Mouse (Mus musculus): Measurements from ENCODE around the gene Ntmt1.
A peak's percentile ranks its signal among the peaks of the same experiment; 100 is the strongest.

The Ntmt1 gene

DNA sequence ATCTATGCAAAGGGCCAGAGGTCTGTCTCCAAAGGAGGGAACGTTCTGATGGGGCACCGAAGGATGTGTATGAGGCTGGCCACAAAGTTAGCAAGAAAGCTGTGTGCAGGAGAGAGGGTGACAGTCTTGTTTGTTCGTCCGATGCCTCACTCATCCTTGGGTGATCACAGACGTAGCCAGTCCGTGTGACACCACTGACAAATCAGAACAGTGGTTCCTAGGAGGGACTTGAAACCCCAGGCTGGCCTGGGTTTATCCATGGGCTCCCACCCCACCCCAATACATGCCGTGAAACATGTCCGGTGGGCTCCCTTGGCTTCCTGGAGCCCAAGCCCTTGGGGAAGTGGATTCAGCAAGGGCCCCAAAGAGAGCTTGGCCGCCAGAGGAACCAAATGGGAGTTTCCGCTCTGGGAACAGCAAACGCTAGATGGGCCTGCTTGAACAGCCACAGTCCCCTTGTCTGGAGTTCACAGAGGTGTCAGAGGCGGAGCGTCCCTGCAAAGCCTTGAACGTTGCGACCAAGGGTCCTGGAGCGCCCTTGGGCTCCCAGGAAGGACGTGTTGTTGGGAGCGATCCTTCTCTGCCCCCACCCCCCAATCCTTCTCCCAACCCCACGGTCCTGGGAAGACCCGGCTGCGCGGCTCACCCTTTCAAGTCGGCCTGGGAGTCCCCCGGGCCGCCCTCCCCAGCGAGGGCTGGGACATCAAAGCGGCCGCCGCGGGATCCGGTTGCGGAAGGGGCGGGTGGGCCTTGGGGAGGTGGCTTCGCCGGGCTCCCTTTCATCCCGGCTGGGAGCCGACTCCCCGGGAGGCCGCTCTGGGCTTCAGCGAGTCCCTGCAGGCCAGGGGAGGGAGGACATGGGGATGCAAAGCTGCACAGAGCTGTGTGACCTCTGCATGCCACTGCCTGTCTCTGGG is 23.3 kb upstream of the Ntmt1 start:
- DNase-seq (ENCODE audit: low spot score in 2 of 2), result peak; percentile 45 to 69

DNA sequence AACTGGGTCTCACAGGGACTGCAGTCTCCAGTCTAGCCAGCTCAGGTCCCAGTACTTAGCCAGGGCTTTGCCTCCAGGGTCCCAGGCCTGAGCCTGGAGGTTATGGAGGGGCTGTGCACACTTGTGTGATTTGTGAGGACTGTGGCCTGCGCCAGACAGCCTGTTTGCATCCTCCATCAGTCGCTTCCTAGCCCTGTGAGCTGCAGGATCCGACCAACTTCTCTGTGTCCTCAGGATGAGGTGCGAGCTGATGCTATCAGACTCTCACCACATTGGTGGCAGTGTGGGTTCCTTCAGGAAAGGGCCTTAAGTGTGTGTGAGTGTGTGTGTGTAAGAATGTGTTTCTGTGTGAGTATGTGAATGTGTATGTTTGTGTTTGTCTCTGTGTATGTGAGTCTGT is 20.2 kb upstream of the Ntmt1 start:
- no peak for DNase-seq (ENCODE audit: low spot score in 2 of 2)

DNA sequence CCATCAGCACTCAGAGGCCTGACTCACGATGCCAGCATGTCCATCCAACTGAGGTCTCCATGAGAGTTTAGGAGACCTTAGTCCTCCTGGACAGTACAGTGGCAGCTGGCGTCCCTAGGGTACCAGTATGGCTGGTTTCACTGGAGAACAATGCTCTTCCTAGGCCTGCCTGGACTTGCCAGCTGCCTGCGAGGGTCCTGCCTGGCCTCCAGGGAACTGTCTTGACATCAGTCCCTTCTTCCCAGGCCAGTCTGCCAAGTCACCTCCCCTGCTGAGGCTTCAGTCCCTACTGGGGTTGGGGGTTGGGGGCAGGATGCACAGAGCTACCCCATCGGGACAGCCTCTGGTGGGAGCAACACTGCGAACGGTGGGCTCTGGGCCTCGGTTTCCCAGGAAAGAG is 15.6 kb upstream of the Ntmt1 start:
- no peak for DNase-seq (ENCODE audit: low spot score in 2 of 2)

DNA sequence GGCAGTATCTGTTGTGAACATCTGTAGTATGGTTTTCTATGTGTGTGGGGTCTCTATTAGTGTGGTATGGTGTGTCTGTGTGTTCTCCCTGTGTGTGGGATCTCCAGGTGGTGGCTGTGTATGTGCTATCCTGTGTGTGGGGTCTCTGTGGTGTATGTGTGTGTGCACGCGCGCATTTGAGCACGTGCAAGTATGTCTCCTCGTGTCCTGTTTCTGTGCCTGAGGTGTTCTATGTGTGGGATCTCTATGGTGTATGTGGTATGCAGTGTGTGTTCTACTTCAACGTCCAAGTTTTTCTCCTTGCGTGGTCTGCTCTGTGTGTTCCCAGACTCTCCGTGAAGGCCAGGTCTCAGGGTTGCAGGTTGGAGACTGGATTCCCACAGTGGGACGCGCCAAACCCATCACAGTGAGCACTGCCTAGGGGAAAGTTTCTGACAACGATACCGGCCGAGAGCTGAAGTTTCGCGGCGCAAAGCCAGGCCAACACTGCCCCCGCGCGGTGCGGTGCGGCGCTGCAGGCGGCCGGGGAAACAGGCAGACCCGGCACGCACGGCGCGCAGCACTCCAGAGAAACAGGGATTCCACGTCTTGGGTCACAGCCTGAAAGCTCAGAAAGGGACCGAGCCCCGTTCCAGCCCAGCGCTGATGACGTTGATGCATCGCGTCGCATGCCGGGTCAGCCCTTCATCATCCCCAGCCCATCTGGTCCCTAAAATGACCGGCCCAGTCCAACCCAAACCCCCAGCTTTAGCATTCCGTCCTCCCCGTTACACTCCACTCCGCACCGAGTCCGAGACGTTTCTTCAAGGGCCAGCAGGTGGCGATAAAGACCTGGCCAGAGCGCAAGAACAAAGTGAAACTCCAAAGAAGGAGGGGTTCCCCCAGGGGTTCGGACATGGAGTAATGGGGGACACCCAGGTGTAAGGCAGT is 13.2 kb upstream of the Ntmt1 start:
- peak; percentile 80 to 96 for DNase-seq (ENCODE audit: low spot score in 2 of 2)

DNA sequence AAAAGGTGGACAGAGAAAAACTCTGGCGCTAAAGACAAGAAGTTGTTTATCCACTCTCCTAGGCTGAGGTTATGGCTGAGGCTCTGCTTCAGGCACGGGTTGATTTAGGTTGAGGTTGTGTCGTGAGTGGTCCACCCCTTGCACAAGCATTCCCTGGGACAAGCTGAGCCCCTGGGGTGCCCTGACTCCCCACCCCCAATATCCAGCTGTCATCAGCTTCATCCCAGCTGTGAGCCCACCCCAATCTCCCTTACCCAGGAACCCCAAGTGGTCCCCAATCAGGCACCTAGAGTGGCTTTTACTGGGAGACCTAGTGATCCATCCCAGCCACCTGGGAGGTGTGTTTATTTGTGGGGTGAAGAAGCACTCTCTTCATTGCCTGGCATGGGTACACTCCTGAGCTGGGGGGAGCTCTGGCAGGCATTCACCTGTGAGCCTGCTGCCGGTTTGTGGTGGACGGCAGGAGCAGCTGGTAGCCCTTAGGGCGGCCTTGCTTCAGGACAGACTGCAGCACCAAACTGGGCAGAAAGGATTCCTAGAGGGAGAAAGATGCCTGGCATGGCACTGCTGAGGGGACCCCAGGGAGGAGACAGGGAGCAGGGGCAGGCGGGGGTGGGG is 12.2 kb upstream of the Ntmt1 start:
- no peak for DNase-seq (ENCODE audit: low spot score in 2 of 2)

DNA sequence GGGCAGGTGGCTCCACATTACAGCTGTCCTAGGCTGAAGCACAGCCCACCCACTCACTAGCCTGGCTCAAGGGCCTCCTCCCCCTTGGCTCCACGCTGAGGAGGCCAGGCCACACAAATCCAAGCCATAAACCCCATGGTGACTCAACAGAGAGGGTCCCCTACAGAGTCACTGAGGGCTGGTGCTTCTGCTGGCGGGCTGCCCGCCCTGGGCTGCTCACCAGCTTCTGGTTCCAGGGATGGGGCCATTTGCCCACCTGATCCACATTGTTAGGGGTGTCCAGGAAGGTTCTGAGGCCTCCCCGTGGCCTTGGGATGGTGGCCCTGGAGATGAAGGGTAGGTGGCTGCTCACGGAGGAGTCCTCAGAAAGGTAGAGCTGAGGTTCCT is 11.7 kb upstream of the Ntmt1 start:
- no peak for DNase-seq (ENCODE audit: low spot score in 2 of 2)

DNA sequence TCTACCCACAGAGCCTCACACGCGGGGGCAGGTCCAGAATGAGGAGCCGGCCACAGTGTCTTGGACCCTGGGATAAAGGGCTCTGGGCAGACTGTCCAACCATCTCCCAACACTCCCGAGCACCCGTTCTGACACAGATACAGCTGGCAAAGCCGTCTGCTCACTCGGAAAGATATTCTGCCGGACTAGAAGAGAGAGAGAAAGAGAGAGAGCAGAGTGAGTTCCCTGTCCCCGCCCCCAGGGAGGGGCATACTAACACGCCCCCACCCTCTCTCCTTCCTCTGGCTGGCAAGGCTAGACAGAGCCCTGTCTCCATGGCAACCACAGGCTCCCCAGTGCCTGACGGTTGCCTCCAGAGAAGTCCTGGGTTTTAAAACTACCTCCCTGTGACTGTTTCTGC is 11.2 kb upstream of the Ntmt1 start:
- DNase-seq (ENCODE audit: low spot score in 2 of 2), result peak; percentile 73 to 76

DNA sequence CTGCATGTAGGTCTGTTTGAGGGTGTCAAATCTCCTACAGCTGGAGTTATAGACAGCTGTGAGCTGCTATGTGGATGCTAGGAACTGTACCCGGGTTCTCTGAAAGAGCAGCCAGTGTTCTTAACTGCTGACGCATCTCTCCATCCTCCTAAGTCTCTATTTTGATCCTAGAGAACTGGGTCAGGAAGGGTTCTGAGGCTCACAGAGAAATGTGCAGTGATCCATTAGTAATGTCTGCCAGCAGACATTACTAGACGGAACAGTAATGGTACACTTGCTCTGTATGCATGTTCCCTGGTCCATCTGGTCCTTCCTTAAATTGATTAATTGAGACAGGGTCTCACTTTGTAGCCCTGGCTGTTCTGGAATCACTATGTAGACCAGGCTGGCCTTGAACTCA is 8.2 kb upstream of the Ntmt1 start:
- DNase-seq (ENCODE audit: low spot score in 2 of 2), result no peak

DNA sequence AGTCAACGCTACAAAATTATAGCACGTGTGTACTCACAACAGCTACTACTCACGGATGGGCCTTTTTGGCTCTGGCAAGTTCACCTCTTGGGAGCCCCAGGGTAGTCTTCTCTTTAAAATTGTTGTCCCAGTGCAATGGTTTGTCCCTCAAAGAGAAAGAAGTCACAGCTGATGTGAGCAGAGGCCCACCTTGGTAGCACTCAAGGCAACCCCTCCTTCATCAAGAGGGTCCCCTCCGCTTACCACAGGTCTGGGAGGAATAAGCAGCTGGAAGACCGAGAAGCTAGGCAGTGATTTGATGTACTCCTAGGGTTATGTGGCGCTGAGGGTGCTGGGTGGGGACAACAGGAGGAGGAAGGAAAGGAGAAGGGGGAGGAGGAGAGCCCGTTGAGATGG is 7.0 kb upstream of the Ntmt1 start:
- DNase-seq (ENCODE audit: low spot score in 2 of 2), result no peak

DNA sequence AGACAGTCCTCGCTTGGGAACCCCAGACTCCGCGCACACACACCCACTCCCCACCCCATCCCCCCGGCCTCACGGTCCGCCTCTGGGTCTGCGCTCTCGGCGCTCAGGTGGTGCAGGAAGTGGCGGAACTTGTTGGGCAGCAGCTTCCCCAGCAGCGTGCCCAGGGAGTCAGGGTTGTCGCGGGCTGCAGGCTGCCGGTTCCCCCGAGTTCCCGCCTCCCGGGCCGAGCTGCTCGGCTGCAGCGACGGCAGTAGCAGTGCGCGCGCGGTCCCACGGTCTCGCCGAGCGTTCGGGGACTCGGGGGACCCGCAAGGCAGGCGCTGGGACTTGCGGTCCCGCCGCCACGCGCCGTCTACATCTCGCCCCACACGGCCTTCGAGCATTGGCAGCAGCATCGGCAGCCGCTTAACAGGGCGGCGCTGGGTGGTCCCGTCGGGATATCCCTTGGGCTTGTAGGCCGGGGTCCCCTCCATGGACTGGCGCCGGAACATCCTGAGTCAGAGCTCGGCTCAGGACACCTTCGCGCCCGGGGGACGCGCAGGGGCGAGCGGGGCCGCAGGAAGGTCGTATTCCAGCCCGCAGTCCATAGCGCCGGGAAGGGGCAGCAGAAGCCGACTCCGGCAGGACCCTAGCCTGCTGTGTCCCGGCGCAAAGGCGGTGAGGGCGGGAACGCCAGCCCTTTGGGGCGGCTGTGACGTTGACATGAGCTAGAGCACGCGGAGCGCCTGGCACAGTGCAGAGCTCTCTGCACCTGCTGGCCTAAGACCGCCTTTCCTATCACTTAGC is 6.4 kb upstream of the Ntmt1 start:
- DNase-seq (ENCODE audit: low spot score in 2 of 2), result peak; percentile 23 to 30

DNA sequence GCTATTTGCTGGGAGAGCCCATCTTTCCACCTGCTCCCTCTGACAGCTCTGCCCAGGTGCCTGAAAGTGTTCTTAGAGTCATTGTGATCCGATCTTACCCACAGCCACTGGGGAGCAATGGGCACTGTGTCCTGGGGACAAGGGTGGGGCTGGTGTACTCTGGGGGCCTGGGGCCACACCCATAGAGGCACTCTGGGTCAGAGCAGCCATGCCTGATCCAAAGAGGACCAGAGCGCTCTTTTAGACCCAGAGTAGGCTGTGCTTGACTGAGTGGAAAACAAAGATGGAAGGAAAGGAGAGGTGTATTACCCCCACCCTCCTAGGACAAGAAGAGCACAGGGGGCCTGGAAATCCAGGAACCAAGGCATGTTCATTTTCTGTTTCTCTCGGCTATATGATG is 4.0 kb upstream of the Ntmt1 start, which contains the start of gene 1700001O22Rik:
Gene 1700001O22Rik, minus strand, starts transcription at position 58 of the 400 bp plus-strand sequence.
- no peak for DNase-seq (ENCODE audit: low spot score in 2 of 2)

DNA sequence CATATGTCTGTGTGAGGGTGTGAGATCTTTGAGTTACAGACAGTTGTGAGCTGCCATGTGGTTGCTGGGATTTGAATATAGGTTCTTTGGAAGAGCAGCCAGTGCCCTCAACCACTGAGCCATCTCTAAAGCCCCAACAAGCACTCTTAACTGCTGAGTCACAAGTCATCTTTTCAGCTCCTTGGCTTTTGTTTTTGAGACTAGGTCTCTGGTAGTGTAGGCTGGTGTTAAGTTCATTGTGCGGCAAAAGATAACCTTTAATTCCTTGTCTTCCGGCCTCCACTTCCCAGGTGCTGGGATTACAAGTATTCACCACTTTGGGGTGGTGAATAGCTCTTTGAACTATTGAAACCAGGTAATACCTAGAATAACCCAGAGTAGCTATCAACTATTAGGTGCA is 1.6 kb upstream of the Ntmt1 start:
- no peak for DNase-seq (ENCODE audit: low spot score in 2 of 2)

DNA sequence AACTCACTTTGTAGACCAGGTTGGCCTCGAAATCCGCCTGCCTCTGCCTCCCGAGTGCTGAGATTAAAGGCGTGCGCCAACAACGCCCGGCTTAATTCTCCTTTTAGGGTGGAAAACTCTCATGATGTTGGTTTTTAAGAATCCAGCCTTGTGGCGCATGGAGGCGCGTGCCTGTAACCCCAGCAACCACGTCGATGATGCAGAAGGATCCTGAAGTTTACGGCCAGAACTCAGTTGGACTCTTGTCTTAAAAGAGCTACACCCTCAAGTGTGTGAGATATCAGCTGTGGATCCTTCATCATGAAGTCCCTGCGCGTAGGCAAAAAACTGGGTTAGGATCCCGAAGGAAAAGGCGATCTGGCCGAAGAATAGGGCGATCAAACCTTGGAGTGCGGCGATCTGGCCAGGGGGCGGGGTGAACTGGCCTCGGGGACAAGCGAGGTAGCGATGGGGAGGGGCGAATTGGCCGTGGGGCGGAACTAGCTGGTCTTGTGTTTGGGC is 429 bp upstream of the Ntmt1 start:
- DNase-seq (ENCODE audit: low spot score in 2 of 2), result no peak

DNA sequence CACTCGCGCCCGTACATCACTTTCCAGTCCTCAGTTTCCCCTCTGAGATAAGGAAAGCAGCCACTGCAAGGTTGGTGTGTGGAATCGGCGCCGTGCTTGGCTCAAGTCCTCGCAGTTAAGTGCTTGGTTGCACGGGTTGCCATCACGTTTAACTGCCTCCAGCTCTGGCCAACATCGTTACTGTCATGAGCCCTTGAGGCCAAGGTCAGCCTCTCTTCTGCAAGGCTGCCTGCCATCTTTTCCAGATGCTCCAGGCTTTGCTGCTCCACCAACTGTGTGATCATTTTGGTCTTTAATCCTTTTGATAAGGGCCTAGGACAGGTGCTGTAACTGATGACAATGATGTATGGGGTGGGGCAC is 650 bp downstream of the Ntmt1 start:
- no peak for DNase-seq (ENCODE audit: low spot score in 2 of 2)

DNA sequence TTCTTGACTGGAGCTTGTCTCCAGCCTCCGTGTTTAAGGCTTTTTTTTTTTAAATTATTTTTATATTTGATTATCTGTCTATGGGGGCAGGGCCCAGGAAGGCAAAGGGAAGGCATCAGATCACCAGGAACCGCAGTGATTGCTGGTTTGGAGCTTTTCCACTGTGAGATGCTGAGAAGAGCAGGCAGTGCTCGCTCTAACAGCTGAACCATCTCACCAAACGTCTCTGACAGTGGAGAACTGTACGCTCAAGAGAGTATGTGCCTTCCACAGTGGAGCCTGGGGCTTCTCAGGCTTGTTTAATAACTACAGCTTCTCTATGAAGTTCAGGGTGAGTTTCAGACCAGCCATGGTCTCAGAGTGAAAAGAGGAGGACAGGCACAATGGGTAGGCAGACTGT is 1.9 kb downstream of the Ntmt1 start:
- DNase-seq (ENCODE audit: low spot score in 2 of 2), result no peak

DNA sequence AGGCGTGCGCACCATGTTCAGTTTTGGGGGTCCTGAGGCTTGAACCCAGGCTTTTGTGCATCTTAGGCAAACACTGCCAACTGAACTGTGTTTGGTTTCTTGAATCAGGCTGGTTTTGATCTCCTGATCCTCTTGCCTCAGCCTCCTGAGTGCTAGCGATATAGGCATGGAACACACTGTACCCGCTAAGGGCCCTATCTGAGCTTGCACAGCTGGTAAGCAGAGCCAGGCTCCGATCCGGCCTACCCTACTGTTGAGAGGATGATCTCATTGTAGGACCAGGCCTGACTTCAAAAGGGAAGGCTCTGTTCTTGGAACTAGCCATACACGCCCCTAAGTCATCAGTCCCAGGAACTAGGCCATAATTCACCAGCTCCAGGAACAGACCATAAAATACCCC is 2.9 kb downstream of the Ntmt1 start:
- no peak for DNase-seq (ENCODE audit: low spot score in 2 of 2)

DNA sequence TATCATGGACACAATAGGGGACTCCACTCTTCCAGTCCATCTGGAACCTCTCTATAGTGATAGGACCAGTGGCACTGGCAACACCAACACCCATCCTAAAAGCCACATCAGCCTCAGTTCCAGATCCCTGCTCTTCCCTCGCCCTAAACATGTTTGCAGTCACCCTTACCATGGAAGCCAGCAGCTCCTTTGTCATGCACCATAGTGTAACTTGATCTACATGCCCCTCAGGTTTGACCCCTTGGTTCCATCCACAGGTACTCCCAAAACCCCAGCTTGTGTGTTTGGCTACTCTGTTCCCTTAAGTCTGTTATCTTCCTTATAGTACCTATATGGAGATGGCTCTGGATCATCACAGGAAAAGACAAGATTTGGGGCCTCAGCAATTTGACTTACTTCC is 8.8 kb downstream of the Ntmt1 start:
- DNase-seq (ENCODE audit: low spot score in 2 of 2), result no peak

DNA sequence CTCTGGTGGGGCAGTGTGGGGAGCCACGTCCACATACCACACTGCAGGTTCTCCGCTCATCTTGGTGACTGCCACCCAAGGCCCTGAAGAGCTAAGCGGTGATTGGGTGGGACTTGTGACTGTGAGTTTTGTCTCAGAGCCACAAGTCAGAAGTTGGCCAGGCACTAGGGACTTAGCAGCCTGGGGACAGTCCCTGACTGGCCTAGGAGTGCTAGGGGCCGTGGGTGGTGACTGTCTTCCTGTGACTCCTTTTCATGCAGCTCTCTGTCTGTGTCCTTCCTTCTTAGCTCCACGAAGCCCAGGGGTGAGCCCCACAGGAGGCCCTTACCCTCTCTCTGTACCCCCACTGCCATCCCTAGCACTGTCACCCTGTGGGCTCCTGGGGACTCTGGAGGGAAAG is 12.2 kb downstream of the Ntmt1 start:
- DNase-seq (ENCODE audit: low spot score in 2 of 2), result no peak

DNA sequence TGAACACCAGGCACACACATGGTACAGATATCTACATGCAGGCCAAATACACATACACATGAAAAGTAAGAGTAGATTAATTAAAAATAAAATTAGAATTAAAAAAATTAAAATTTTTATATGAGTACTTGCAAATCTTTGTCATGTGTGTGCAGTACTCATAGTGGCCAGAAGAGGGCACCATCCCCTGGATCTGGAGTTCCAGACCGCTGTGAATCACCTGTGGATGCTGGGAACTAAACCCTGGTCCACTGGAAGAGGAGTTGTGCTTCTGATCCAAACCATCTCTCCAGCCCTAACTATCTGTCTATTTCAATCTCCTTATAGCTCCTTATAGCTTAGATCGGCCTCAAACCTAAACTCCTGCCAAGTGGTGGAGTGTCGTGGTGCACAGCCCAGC is 13.4 kb downstream of the Ntmt1 start:
- DNase-seq (ENCODE audit: low spot score in 2 of 2), result no peak

DNA sequence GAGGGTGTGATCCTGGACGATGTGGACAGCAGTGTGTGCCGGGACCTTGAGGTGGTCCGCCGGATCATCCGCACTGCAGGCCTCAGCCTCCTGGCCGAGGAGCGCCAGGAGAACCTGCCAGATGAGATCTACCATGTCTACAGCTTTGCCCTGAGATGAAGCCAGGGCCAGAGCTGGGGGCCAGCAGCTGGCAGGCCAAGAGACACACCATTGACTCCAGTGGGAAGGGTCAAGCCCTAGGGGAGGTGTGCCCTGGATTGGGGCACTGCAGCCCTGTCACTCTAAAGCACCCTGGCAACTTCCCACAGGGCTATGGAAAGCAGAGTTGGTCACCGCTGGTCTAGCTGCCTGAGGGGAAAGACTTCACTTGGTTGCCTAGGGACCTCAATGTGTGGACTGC is 14.8 kb downstream of the Ntmt1 start:
- DNase-seq (ENCODE audit: low spot score in 2 of 2), result no peak

DNA sequence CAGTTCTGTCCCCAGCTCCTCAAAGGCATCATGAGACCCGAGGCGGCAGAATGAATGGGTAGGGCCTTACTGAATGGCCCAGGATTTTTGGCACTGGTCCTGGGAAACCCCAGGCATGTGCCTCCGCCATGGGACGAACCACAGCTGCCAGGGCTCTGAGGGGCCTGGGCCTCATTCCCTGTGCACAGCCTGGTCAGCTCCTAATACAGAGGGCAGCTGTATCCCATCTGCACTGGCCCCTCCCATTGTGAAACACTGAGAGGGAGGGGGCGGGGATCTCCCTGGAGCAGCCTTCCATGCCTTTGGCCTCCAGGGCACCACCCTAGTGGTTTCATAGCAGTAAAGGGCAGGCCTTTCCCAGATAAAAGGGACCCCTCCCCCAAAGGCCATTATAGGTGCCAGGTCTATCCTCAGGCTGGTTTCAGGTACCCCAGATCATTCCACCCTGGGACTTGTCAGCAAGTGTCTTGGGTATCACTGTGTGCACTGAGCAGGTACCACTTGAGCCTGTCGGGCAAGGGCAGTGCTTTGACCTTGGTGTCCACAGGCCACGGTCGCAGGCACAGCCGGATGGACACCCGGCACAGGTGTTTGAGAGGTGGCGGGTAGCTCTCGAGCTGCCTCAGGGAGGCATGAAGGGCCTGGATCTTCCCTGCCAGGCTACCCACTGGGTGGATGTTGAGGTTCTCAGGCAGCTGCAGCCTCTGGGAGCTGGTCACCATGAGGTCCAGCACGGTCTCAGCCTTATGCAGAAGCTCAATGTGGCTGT is 15.9 kb downstream of the Ntmt1 start:
- DNase-seq (ENCODE audit: low spot score in 2 of 2), result no peak
